Mouse (Mus musculus) embryonic fibroblast, embryonic 13.5 days (primary cell): ENCODE data around the gene Arf3. TPM values are rescaled to one million over a fixed set of nuclear protein-coding genes. Genes with fewer than 3 reads are reported as not detected.
"Not testable (repeated sequence)": the region's sequence is repeated elsewhere in the genome, so short reads cannot be mapped to it uniquely, and the experiment has no call there.

Experiments
- H3K27ac ChIP-seq: 2 replicates; pipeline ENCODE4 v1.5.1; 2012; ENCODE audit warnings: low read length, control low read depth, inconsistent platforms; ENCODE audit not compliant: insufficient read depth
- H3K4me1 ChIP-seq: 2 replicates; pipeline ENCODE4 v1.6.1; 2011; ENCODE audit warnings: low read length; ENCODE audit not compliant: control insufficient read depth, insufficient read depth
- H3K4me3 ChIP-seq: 2 replicates; pipeline ENCODE4 v1.5.1; 2011; ENCODE audit warnings: mild to moderate bottlenecking, control low read depth, low read length; ENCODE audit not compliant: insufficient read depth
- CTCF ChIP-seq: IDR thresholded peaks from 2 replicates; pipeline ENCODE4 v1.5.1; 2011; ENCODE audit warnings: mild to moderate bottlenecking, control low read depth, low read length, moderate library complexity, borderline replicate concordance; ENCODE audit not compliant: insufficient read depth
- POLR2A ChIP-seq: IDR thresholded peaks from 2 replicates; pipeline ENCODE4 v1.6.1; 2011; ENCODE audit warnings: low read depth, mild to moderate bottlenecking, control low read depth, low read length, moderate library complexity
- polyA plus RNA-seq: library from polyadenylated mRNA; stranded (reverse); fragments of >200 nt; gene quantifications from 2 replicates; pipeline ENCODE4 v1.2.4, GENCODE M21; 2011; ENCODE audit warnings: low read depth; ENCODE audit not compliant: missing spikeins, insufficient read length

The Arf3 gene
- polyA plus RNA-seq, 1 experiment: 91.3 TPM

DNA sequence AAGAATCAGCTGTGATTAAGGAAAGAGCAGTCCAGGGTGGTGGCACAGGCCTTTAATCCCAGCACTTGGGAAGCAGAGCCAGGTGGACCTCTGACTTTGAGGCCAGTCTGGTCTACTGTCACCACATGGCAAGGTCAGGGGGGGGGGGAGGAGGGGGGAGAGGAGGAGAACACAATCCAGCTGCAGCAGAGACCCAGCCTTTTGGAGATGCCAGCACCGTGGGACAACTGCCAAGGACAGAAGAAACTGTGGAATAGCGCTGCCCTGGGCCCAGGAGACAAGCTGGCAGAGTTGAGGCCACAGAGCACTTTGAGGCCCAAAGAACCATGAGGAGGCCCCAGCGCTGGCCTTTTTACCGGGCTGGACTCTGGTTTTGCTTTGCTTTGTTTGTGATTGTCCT lies 2.9 kb upstream of the Arf3 start:
- H3K4me3 ChIP-seq: no peak overlapping the region
- TF ChIP-seq POLR2A (no peak), CTCF (no peak)
- H3K4me1 ChIP-seq: peaks cover 13% of the 10 kb centered on the region
- H3K27ac ChIP-seq: no peak overlapping the region

DNA sequence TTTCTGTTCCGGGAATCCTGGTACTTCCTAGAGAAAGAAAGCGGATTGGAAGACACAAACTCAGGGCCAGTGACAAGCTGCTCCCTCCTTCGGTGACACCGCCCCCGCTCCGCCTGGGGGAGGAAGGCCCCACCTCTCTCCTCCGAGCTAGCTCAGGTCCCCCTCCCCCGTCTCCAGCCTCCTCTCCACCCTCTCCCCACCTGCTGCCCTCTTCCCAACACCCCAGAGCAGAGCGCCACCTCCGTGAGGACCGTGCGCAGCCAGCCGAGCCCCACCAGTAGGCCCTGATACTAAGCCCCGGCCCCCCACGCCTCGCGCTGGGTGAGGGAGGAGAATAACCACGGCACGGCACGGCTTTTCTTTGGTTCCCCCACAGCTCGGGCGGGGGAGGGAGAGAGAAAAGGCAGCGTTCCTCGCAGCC lies 803 bp downstream of the Arf3 start:
- peaks cover 5% of the 10 kb centered on the region for H3K4me1 ChIP-seq
- no peak overlapping the region for H3K27ac ChIP-seq
- peak overlapping the region; percentile 81 for H3K4me3 ChIP-seq
- TF ChIP-seq POLR2A: peak; percentile 46
- no peak for TF ChIP-seq CTCF

DNA sequence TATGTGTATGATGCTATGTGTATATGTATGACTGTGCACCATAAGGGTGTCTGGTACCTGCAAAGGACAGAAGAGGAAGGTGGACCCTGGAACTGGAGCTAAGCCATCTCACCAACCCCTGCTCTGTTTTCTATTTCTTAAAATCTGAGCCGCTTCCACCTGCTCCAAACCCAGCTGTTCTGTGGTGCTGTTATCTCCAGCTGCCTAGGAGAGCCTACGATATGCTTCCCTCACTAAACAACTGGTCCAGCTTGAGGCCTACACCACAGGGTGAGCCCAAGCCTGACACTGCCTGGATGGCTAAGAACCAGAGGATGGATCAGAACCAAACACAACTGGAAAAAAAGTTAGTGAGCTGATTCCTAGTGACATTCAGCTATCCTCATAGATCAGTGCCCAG lies 8.9 kb downstream of the Arf3 start:
- Histone ChIP-seq H3K4me3 (no peak overlapping the region), H3K27ac (no peak overlapping the region), H3K4me1 (no peaks in the 10 kb centered on the region)
- TF ChIP-seq CTCF: no peak
- TF ChIP-seq POLR2A: no peak

DNA sequence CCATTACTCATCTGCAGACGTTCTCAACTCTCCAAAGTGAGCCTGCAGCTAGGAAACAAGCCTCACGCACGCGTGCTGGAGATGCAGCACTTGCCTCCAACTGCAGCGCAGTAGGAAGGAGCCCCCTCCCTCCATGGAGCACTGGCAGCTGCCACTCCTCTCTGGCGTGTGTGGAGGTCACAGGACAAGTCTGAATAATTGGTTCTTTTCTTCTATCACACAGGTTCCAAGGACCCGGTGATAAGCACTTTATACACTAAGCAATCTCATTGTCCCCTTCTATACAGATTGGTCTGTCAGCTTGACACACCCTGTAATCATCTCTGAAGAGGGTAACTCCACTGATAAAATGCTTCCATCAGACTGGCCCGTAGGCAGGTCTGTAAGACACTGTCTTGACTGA lies 10.0 kb downstream of the Arf3 start:
- TF ChIP-seq CTCF: no peak
- no peak for TF ChIP-seq POLR2A

DNA sequence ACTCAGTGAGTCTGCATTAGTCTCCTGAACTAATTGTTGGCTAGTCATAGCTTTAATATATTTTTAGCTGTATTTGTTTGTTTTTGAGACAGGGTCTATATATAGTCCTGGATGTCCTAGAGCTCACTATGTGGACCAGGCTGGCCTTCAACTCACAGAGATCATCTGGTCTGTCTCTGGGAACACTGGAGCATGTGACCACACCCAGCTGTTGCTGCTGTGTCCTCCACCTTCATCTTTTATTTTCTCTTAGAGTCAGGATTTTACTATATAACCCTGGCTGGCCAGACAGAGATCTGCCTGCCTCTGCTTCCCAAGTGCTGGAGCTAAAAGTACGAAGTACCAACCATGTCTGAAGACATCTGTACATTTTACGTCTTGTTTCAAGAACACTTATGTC lies 13.9 kb downstream of the Arf3 start:
- Histone ChIP-seq H3K4me1 (peaks cover 20% of the 10 kb centered on the region), H3K27ac (no peak overlapping the region), H3K4me3 (no peak overlapping the region)
- TF ChIP-seq POLR2A (no peak), CTCF (no peak)

More for the DNA sequence above, 10.0 kb downstream of the Arf3 start:
- peaks cover 2% of the 10 kb centered on the region; the same call in 1 of the 2 replicates for H3K4me1 ChIP-seq
- no peak overlapping the region for H3K27ac ChIP-seq
- no peak overlapping the region for H3K4me3 ChIP-seq

DNA sequence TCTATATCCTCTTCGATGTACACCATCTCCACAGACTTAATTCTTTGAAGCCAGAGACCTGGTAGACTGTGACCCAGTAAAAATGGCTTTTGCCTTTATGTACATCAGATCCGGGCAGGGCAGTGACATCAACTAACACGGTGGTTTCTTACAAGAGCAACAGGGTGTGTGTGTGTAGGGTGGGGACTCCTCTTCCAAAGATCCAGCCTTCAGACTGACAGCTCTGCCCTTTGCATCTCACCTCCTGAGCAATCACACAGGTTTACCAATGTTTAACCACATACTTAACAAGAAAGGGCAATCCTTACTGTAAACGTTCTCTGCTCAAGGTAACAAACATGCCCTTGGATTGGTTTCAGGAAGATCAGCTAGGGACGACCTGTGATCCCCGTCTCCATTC lies 15.7 kb downstream of the Arf3 start:
- TF ChIP-seq POLR2A (no peak), CTCF (no peak)
- H3K27ac ChIP-seq: no peak overlapping the region; the same call in 1 of the 2 replicates

DNA sequence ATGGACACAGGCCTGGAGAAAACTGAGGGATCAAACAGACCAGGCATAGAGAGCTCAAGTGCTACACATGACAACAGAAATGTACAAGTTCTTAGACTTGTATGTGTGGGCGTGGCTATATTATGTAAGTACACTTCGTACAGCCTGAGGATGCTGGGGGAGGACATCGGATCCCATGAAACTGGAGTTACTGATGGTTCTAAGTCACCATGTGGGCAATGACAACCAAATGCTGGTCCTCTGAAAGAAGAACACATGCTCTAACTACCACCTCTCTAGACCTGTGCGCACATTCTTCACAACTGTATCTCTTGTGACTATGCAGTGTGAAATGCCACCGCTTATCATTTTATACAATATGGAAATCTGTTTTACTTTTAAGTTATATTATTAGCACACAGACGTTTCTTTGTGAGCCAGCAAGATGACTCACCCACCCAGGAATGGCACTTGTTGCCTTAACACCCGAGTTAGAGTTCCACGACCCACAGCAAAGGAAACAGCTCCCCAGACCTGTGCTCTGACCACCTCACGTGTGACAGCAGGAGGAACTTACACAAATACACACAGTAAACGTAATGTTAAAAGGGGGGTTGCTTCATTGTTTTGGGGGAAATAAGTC lies 16.6 kb downstream of the Arf3 start:
- Histone ChIP-seq H3K4me3 (no peak overlapping the region), H3K27ac (peak overlapping the region; percentile 59), H3K4me1 (peaks cover 20% of the 10 kb centered on the region)
- TF ChIP-seq POLR2A: no peak
- TF ChIP-seq CTCF: no peak

More for the DNA sequence above, 15.7 kb downstream of the Arf3 start:
- H3K4me1 ChIP-seq: peaks cover 20% of the 10 kb centered on the region
- H3K4me3 ChIP-seq: no peak overlapping the region

DNA sequence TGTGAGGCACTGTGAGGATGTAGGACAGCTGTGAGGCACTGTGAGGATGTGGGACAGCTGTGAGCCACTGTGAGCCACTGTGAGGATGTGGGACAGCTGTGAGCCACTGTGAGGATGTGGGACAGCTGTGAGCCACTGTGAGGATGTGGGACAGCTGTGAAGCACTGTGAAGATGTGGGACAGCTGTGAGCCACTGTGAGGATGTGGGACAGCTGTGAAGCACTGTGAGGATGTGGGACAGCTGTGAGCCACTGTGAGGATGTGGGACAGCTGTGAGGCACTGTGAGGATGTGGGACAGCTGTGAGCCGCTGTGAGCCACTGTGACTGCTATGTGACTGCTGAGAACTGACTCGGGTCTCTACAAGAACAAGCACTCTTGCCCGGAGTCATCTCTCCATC lies 19.2 kb downstream of the Arf3 start:
- H3K4me3 ChIP-seq, H3K27ac ChIP-seq: not testable (repeated sequence)
- peaks cover 20% of the 10 kb centered on the region for H3K4me1 ChIP-seq

DNA sequence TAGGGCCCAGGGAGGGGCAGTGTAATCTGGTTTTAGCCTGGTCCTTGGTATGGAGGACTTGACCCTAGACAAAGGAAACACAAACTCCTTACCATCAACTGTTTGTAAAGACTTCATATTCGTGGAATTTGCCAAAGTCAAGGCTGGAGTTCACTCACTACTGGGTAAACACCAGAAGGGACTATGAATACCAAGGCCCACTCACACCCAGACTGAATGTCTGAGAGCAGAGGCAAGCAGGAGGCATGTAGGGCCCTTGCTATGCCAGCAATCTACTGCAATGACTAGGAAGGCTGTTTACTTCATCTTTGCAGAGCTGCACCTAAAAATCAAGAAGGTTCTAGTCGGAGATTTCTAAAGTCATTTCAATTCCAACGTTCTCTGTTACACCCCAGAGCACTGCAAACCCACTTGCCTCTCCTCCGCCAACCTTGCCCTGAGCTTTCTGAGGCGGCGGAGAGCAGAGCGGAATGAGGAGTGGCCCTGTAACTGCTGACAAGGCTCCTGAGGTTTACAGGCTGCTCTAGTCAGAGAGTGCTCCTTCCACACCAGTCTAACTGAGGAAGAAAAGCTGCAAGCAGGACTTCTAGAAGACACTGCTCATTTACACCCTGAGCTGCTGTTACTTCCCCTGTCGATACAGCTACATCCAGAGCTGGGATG lies 20.1 kb downstream of the Arf3 start:
- peaks cover 16% of the 10 kb centered on the region for H3K4me1 ChIP-seq
- H3K4me3 ChIP-seq: no peak overlapping the region
- no peak for TF ChIP-seq CTCF
- TF ChIP-seq POLR2A: no peak
- H3K27ac ChIP-seq: no peak overlapping the region

DNA sequence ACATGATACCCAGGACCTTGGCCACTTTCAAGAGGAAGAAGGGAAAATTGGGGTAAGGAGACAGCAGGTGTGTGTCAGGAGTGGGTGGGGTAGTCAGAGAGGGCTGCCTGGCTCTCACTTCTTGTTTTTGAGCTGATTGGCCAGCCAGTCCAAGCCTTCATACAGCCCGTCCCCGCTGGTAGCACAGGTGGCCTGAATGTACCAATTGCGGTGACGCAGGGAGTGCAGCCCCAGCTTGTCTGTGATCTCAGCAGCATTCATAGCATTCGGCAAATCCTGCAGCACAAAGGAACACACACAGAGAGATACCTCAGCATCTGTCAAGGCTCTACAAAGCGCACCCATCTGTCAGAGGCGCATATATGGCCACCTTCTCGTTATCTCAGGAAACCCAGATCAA lies 22.8 kb downstream of the Arf3 start:
- H3K4me3 ChIP-seq: no peak overlapping the region
- no peak overlapping the region for H3K27ac ChIP-seq
- H3K4me1 ChIP-seq: no peaks in the 10 kb centered on the region; the same call in 1 of the 2 replicates
- TF ChIP-seq POLR2A (no peak), CTCF (no peak)
